Mouse (Mus musculus): ENCODE results near the gene Otub1. TPM values are rescaled to one million over a fixed set of nuclear protein-coding genes. Genes with fewer than 3 reads are reported as not detected.

Gene Otub1
- total and polyA plus RNA-seq, 3 experiments, result 103 to 285 (median 194) TPM

- TF ChIP-seq SMC3 (IDR thresholded peaks at IDR 0.05; ENCODE audit: low read depth, low read length) (no peak), ELF1 (IDR thresholded peaks at IDR 0.05; ENCODE audit: low read depth, low read length) (peak; percentile 98), RAD21 (IDR thresholded peaks at IDR 0.05; ENCODE audit: low read depth, low read length) (no peak), MYC (IDR thresholded peaks at IDR 0.05; ENCODE audit: low read depth, low read length) (peak; percentile 18; the same call in 1 of the 2 replicates), GATA1 (IDR thresholded peaks at IDR 0.05; ENCODE audit: low read depth, low read length) (no peak), SIN3A (IDR thresholded peaks at IDR 0.05; ENCODE audit: low read length) (peak; percentile 93), TAL1 (IDR thresholded peaks at IDR 0.05; ENCODE audit: low read length) (no peak), ETS1 (IDR thresholded peaks at IDR 0.05; ENCODE audit: low read depth, low read length) (peak; percentile 77; the same call in 1 of the 2 replicates), GABPA (IDR thresholded peaks at IDR 0.05; ENCODE audit: low read depth, low read length) (no peak), JUND (IDR thresholded peaks at IDR 0.05; ENCODE audit: low read depth, low read length) (no peak), ZNF384 (IDR thresholded peaks at IDR 0.05; ENCODE audit: low read depth, low read length) (no peak), USF2 (IDR thresholded peaks at IDR 0.05; ENCODE audit: borderline replicate concordance in 1 of 2, insufficient read depth in 1 of 2, low read depth in 1 of 2, low read length in 2 of 2) (no peak), MEF2A (IDR thresholded peaks at IDR 0.05; ENCODE audit: extremely low read depth, insufficient replicate concordance, low read depth, low read length, poor library complexity, severe bottlenecking) (no peak), RCOR1 (IDR thresholded peaks at IDR 0.05; ENCODE audit: low read depth, low read length) (no peak), MAX (IDR thresholded peaks at IDR 0.05; ENCODE audit: low read length) (no peak), BHLHE40 (IDR thresholded peaks at IDR 0.05; ENCODE audit: borderline replicate concordance, low read depth, low read length) (no peak), POLR2A (IDR thresholded peaks at IDR 0.05; ENCODE audit: control insufficient read depth in 1 of 2, insufficient read depth in 1 of 2, low read depth in 1 of 2, low read length in 2 of 2, poor library complexity in 1 of 2) (peak; percentile 42 to 84), ZMIZ1 (IDR thresholded peaks at IDR 0.05; ENCODE audit: low read depth, low read length) (peak; percentile 80), ZC3H11A (IDR thresholded peaks at IDR 0.05; ENCODE audit: low read depth, low read length) (no peak), EP300 (IDR thresholded peaks at IDR 0.05; ENCODE audit: low read depth in 1 of 2, low read length in 2 of 2) (no peak)
Observed at GRCm38 (mm10) chr19:7217162-7217925, 11.2 kb upstream of the Otub1 start, which contains the start of gene Cox8a (continued).

DNA sequence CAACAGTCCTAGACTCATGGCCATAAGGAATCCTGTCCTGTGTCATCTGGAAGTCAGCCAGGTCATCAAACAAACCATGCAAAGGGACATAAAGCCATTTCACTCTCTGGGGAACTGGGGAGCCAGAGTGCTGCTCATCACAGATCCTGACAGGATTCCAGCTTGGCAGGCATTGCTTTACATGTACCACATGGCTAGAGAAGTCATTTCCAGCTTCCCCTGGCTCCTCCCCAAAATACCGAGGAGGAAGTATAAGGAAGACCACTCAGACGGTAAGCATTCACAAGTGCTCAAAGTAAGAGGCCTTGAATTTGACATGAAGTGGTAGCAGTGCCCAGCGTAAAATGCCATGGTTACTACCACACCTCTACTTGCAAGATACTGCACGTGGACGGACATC, 8.4 kb upstream of the Otub1 start:
- Histone ChIP-seq H3K27me3 (ENCODE audit: control insufficient read depth in 1 of 2, insufficient read depth in 2 of 2, low read length in 2 of 2) (no peaks in the 10 kb centered on the region), H3K27ac (ENCODE audit: control insufficient read depth, low read depth, low read length) (no peak overlapping the region), H3K9ac (ENCODE audit: control insufficient read depth, low read depth, low read length, poor library complexity, severe bottlenecking) (no peak overlapping the region), H3K4me1 (ENCODE audit: control insufficient read depth in 1 of 2, insufficient read depth in 2 of 2, low read length in 2 of 2) (peaks cover 0 to 21% of the 10 kb centered on the region in 2 experiments; a peak in 2 of 4 replicates), H3K4me3 (ENCODE audit: control insufficient read depth in 1 of 2, insufficient read depth in 1 of 2, low read depth in 2 of 2, low read length in 2 of 2) (no peak overlapping the region), H3K79me2 (ENCODE audit: control insufficient read depth, insufficient read depth, low read length, poor library complexity) (peaks cover 33% of the 10 kb centered on the region), H3K36me3 (ENCODE audit: control insufficient read depth in 1 of 2, insufficient read depth in 2 of 2, low read length in 2 of 2) (peaks cover 3 to 16% of the 10 kb centered on the region in 2 experiments; a peak in 3 of 4 replicates), H3K9me3 (replicated peaks; ENCODE audit: insufficient read depth, low read length) (no peaks in the 10 kb centered on the region)
- DNase-seq (ENCODE audit: low read depth, low spot score), result no peak
- TF ChIP-seq EP300 (IDR thresholded peaks at IDR 0.05; ENCODE audit: low read depth in 1 of 2, low read length in 2 of 2), result no peak
